Mouse (Mus musculus) midbrain, embryonic 13.5 days (tissue): ENCODE results near the gene Pard3b. TPM values are rescaled to one million over a fixed set of nuclear protein-coding genes. Genes with fewer than 3 reads are reported as not detected.

Source experiments
- ATAC-seq: fragments of 200-750 bp; cut with Nextera tagmentation; 2 replicates; pipeline ENCODE4 v1.8.0; 2017; ENCODE audit warnings: mild to moderate bottlenecking, moderate TSS enrichment, moderate library complexity
- H3K27ac ChIP-seq: fragments of 300-500 bp; sonication (generic); 2 replicates; pipeline ENCODE4 v1.5.1; 2015; ENCODE audit warnings: inconsistent platforms, mild to moderate bottlenecking, moderate library complexity
- H3K27me3 ChIP-seq: fragments of 300-500 bp; sonication (generic); 2 replicates; pipeline ENCODE4 v1.6.1; 2015; ENCODE audit warnings: mild to moderate bottlenecking, inconsistent platforms
- H3K36me3 ChIP-seq: fragments of 300-500 bp; sonication (generic); 2 replicates; pipeline ENCODE4 v1.6.1; 2015; ENCODE audit warnings: mild to moderate bottlenecking, inconsistent platforms
- H3K4me1 ChIP-seq: fragments of 300-500 bp; sonication (generic); replicated peaks from 2 replicates; pipeline ENCODE4 v1.6.1; 2015; ENCODE audit warnings: inconsistent platforms
- H3K4me2 ChIP-seq: fragments of 300-500 bp; sonication (generic); replicated peaks from 2 replicates; pipeline ENCODE4 v1.6.1; 2015; ENCODE audit warnings: moderate library complexity, mild to moderate bottlenecking, inconsistent platforms
- H3K4me3 ChIP-seq: fragments of 300-500 bp; sonication (generic); replicated peaks from 2 replicates; pipeline ENCODE4 v1.5.1; 2015; ENCODE audit warnings: mild to moderate bottlenecking, inconsistent platforms
- H3K9ac ChIP-seq: fragments of 300-500 bp; sonication (generic); replicated peaks from 2 replicates; pipeline ENCODE4 v1.6.1; 2015; ENCODE audit warnings: mild to moderate bottlenecking, inconsistent platforms
- H3K9me3 ChIP-seq: fragments of 300-500 bp; sonication (generic); 2 replicates; pipeline ENCODE4 v1.6.1; 2016; ENCODE audit warnings: mild to moderate bottlenecking, inconsistent platforms
- WGBS: fragments of 180-500 bp; shearing (Covaris S2); methylation state at CpG from one replicate; pipeline ENCODE4 v1.1.7; 2015; 5-methylcytosine and 5-hydroxymethylcytosine counted together
- polyA plus RNA-seq: library from polyadenylated mRNA; unstranded; fragments of >200 nt; fragmentation: Nextera tagmentation; extraction: Ambion mirVana; gene quantifications from 2 replicates; pipeline ENCODE4 v1.2.1, GENCODE M21; 2015

Gene Pard3b
- polyA plus RNA-seq, 1 experiment from 2014 or later, result 9.4 TPM

- Histone ChIP-seq H3K9me3 (no peaks in the 10 kb centered on the region), H3K4me3 (no peak overlapping the region), H3K27me3 (no peaks in the 10 kb centered on the region), H3K9ac (no peak overlapping the region), H3K27ac (peak overlapping the region; percentile 2; the same call in 1 of the 2 replicates), H3K4me2 (no peak overlapping the region), H3K36me3 (no peaks in the 10 kb centered on the region), H3K4me1 (peaks cover 15% of the 10 kb centered on the region)
- 28% methylated on average over 7 of the region's 7 CpGs for WGBS
- peak; percentile 76 for ATAC-seq
Measured at GRCm38 (mm10) chr1:62053167-62053638, 414.6 kb downstream of the Pard3b start.

GRCm38 (mm10) chr1:62055280-62055679 is 416.7 kb downstream of the Pard3b start:
- Histone ChIP-seq H3K4me2 (no peak overlapping the region), H3K27me3 (no peaks in the 10 kb centered on the region), H3K27ac (no peak overlapping the region), H3K9me3 (no peaks in the 10 kb centered on the region), H3K36me3 (no peaks in the 10 kb centered on the region), H3K4me3 (no peak overlapping the region), H3K9ac (no peak overlapping the region), H3K4me1 (peaks cover 15% of the 10 kb centered on the region)
- WGBS, result 77% methylated on average over 6 of the region's 6 CpGs
- ATAC-seq, result no peak

GRCm38 (mm10) chr1:62070617-62071016 is 432.0 kb downstream of the Pard3b start:
- Histone ChIP-seq H3K27ac (no peak overlapping the region), H3K4me3 (no peak overlapping the region), H3K9me3 (peaks cover 8% of the 10 kb centered on the region; the same call in 1 of the 2 replicates), H3K4me2 (no peak overlapping the region), H3K27me3 (no peaks in the 10 kb centered on the region), H3K4me1 (no peaks in the 10 kb centered on the region), H3K36me3 (no peaks in the 10 kb centered on the region), H3K9ac (no peak overlapping the region)
- WGBS, result 80% methylated on average over 6 of the region's 6 CpGs
- no peak for ATAC-seq

- no peaks in the 10 kb centered on the region for H3K27me3 ChIP-seq
- H3K9ac ChIP-seq, result no peak overlapping the region
- no peak overlapping the region for H3K27ac ChIP-seq
- H3K36me3 ChIP-seq, result no peaks in the 10 kb centered on the region
- no peak for ATAC-seq
- H3K4me3 ChIP-seq, result no peak overlapping the region
- no peak overlapping the region for H3K4me2 ChIP-seq
- H3K9me3 ChIP-seq, result peaks cover 8% of the 10 kb centered on the region; the same call in 1 of the 2 replicates
- WGBS, result 89% methylated on average over 7 of the region's 7 CpGs
- H3K4me1 ChIP-seq, result no peaks in the 10 kb centered on the region
Measured at GRCm38 (mm10) chr1:62071139-62071538, 432.5 kb downstream of the Pard3b start.

- no peaks in the 10 kb centered on the region for H3K27me3 ChIP-seq
- H3K4me3 ChIP-seq, result no peak overlapping the region
- H3K9me3 ChIP-seq, result no peaks in the 10 kb centered on the region
- no peaks in the 10 kb centered on the region for H3K4me1 ChIP-seq
- no peak overlapping the region for H3K27ac ChIP-seq
- no peak for ATAC-seq
- H3K4me2 ChIP-seq, result no peak overlapping the region
- no peak overlapping the region for H3K9ac ChIP-seq
- H3K36me3 ChIP-seq, result no peaks in the 10 kb centered on the region
- 29% methylated on average over 3 of the region's 3 CpGs for WGBS
Measured at GRCm38 (mm10) chr1:62076171-62076570, 437.5 kb downstream of the Pard3b start.

GRCm38 (mm10) chr1:62081129-62081528 is 442.5 kb downstream of the Pard3b start:
- 88% methylated on average over 4 of the region's 4 CpGs for WGBS
- H3K9ac ChIP-seq, result no peak overlapping the region
- no peaks in the 10 kb centered on the region for H3K27me3 ChIP-seq
- no peaks in the 10 kb centered on the region for H3K4me1 ChIP-seq
- H3K36me3 ChIP-seq, result no peaks in the 10 kb centered on the region
- H3K4me3 ChIP-seq, result no peak overlapping the region
- H3K27ac ChIP-seq, result no peak overlapping the region
- no peak for ATAC-seq
- no peak overlapping the region for H3K4me2 ChIP-seq
- H3K9me3 ChIP-seq, result no peaks in the 10 kb centered on the region

- Histone ChIP-seq H3K27ac (no peak overlapping the region), H3K4me1 (no peaks in the 10 kb centered on the region; the same call in 1 of the 2 replicates), H3K4me2 (no peak overlapping the region), H3K36me3 (no peaks in the 10 kb centered on the region), H3K4me3 (no peak overlapping the region), H3K9me3 (no peaks in the 10 kb centered on the region), H3K9ac (no peak overlapping the region), H3K27me3 (no peaks in the 10 kb centered on the region)
- no peak for ATAC-seq
- WGBS, result 73% methylated on average over 6 of the region's 6 CpGs
Measured at GRCm38 (mm10) chr1:62085995-62086394, 447.4 kb downstream of the Pard3b start.

GRCm38 (mm10) chr1:62087464-62087863 is 448.8 kb downstream of the Pard3b start:
- no peaks in the 10 kb centered on the region for H3K27me3 ChIP-seq
- H3K4me3 ChIP-seq, result no peak overlapping the region
- 0 out of 2 replicates have a peak overlapping the region, but pooled peaks have one; percentile 14 for H3K4me2 ChIP-seq
- no peaks in the 10 kb centered on the region; the same call in 1 of the 2 replicates for H3K4me1 ChIP-seq
- 58% methylated on average over 10 of the region's 10 CpGs for WGBS
- no peaks in the 10 kb centered on the region for H3K36me3 ChIP-seq
- ATAC-seq, result no peak
- no peaks in the 10 kb centered on the region for H3K9me3 ChIP-seq
- no peak overlapping the region for H3K27ac ChIP-seq
- no peak overlapping the region for H3K9ac ChIP-seq

GRCm38 (mm10) chr1:62094885-62095284 is 456.3 kb downstream of the Pard3b start:
- no peak overlapping the region for H3K4me3 ChIP-seq
- 91% methylated on average over 7 of the region's 7 CpGs for WGBS
- no peaks in the 10 kb centered on the region for H3K4me1 ChIP-seq
- H3K9me3 ChIP-seq, result no peaks in the 10 kb centered on the region
- no peak overlapping the region for H3K27ac ChIP-seq
- H3K9ac ChIP-seq, result no peak overlapping the region
- ATAC-seq, result no peak
- no peaks in the 10 kb centered on the region for H3K36me3 ChIP-seq
- H3K27me3 ChIP-seq, result no peaks in the 10 kb centered on the region
- H3K4me2 ChIP-seq, result no peak overlapping the region

GRCm38 (mm10) chr1:62122426-62122825 is 483.8 kb downstream of the Pard3b start:
- no peak for ATAC-seq
- no peak overlapping the region for H3K4me3 ChIP-seq
- 100% methylated on average over 1 of the region's 1 CpGs for WGBS
- H3K9ac ChIP-seq, result no peak overlapping the region
- no peak overlapping the region for H3K4me2 ChIP-seq
- H3K4me1 ChIP-seq, result no peaks in the 10 kb centered on the region
- no peaks in the 10 kb centered on the region for H3K27me3 ChIP-seq
- H3K27ac ChIP-seq, result no peak overlapping the region
- H3K9me3 ChIP-seq, result no peaks in the 10 kb centered on the region
- no peaks in the 10 kb centered on the region for H3K36me3 ChIP-seq

GRCm38 (mm10) chr1:62129186-62129585 is 490.6 kb downstream of the Pard3b start:
- no peaks in the 10 kb centered on the region for H3K27me3 ChIP-seq
- ATAC-seq, result no peak

GRCm38 (mm10) chr1:62148134-62148533 is 509.5 kb downstream of the Pard3b start:
- Histone ChIP-seq H3K9me3 (no peaks in the 10 kb centered on the region), H3K4me2 (no peak overlapping the region), H3K27ac (no peak overlapping the region), H3K4me3 (no peak overlapping the region), H3K9ac (no peak overlapping the region), H3K4me1 (no peaks in the 10 kb centered on the region), H3K27me3 (no peaks in the 10 kb centered on the region), H3K36me3 (no peaks in the 10 kb centered on the region)
- WGBS, result 78% methylated on average over 4 of the region's 4 CpGs
- ATAC-seq, result no peak

More at GRCm38 (mm10) chr1:62129186-62129585, 490.6 kb downstream of the Pard3b start:
- Histone ChIP-seq H3K27ac (no peak overlapping the region), H3K4me3 (no peak overlapping the region), H3K36me3 (no peaks in the 10 kb centered on the region), H3K4me1 (no peaks in the 10 kb centered on the region), H3K9me3 (no peaks in the 10 kb centered on the region), H3K4me2 (no peak overlapping the region), H3K9ac (no peak overlapping the region)
- WGBS, result 90% methylated on average over 2 of the region's 2 CpGs

- Histone ChIP-seq H3K27ac (no peak overlapping the region), H3K4me3 (no peak overlapping the region), H3K4me2 (no peak overlapping the region), H3K9me3 (no peaks in the 10 kb centered on the region), H3K4me1 (no peaks in the 10 kb centered on the region), H3K9ac (no peak overlapping the region), H3K36me3 (no peaks in the 10 kb centered on the region), H3K27me3 (no peaks in the 10 kb centered on the region)
- no peak for ATAC-seq
- WGBS, result 93% methylated on average over 6 of the region's 6 CpGs
Measured at GRCm38 (mm10) chr1:62148786-62149185, 510.2 kb downstream of the Pard3b start.
